Mouse (Mus musculus) small intestine, adult 2 months (tissue): ENCODE data around the gene Reg4.

Source experiments
- CTCF ChIP-seq: fragments of 200-500 bp; IDR thresholded peaks from 2 replicates; pipeline ENCODE4 v1.5.1; 2012; ENCODE audit warnings: low read depth, mild to moderate bottlenecking, control low read depth, inconsistent platforms, low read length, moderate library complexity, mixed read lengths; ENCODE audit not compliant: insufficient replicate concordance, insufficient read length; ENCODE audit errors: extremely low read depth
- POLR2A ChIP-seq: fragments of 200-500 bp; IDR thresholded peaks from 2 replicates; pipeline ENCODE4 v1.6.1; 2012; ENCODE audit warnings: low read depth, mild to moderate bottlenecking, control low read depth, inconsistent platforms, low read length, moderate library complexity

- TF ChIP-seq CTCF (no peak), POLR2A (no peak)
Observed at GRCm38 (mm10) chr3:98225746-98226145, 3.8 kb downstream of the Reg4 start.
